Mouse (Mus musculus) mesoderm, embryonic 11.5 days (tissue): ENCODE data around the gene Auts2.

Source experiments
- DNase-seq: peaks from one replicate; pipeline ENCODE4 v3.0.0-alpha.2; 2012; ENCODE audit warnings: low read depth, low spot score

Gene Auts2

GRCm38 (mm10) chr5:131919983-131920777 is 623.0 kb downstream of the Auts2 start:
- no peak for DNase-seq

GRCm38 (mm10) chr5:131916791-131917403 is 626.2 kb downstream of the Auts2 start:
- no peak for DNase-seq

GRCm38 (mm10) chr5:131913562-131913961 is 629.6 kb downstream of the Auts2 start:
- no peak for DNase-seq

- DNase-seq: no peak
Observed at GRCm38 (mm10) chr5:131912983-131913382, 630.2 kb downstream of the Auts2 start.

DNA sequence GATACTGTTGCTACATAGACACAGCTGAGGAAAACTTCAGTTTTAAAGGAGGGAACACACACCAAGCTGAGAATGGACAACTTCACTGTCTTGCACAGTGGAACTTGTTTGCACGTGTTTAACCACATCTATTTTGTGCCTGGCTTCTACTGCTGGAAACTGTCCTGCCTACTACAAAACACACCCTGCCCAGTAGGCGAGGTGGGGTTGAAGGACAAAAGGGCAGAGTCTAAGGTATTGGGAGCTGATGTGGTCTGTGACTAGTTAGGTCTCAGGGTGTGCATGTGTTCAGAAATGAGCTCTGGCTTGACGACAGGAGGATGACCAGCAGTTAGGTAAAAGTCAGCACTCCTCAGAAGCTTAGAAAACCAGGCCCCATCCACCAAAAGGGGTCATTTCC is 636.8 kb downstream of the Auts2 start:
- no peak for DNase-seq

DNA sequence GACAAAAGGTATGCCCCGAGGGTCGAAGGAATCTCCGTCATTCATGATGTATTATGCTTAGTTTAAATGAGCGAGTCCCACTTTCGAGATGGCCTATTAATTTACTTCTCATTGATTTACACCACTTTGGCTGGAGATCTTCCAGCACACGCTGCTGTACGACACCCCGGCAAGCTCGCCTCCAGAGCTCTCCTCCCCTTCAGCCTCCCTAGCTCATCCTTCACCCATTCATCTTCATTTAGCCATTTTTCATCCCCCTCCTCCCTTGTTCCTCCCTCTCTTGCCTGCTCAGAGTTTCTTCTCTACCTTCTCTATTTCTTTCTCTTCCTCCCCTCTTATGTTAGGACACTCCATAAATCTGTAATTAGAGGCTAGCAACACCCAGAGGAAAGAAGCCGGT is 638.7 kb downstream of the Auts2 start:
- peak; percentile 23 for DNase-seq

DNA sequence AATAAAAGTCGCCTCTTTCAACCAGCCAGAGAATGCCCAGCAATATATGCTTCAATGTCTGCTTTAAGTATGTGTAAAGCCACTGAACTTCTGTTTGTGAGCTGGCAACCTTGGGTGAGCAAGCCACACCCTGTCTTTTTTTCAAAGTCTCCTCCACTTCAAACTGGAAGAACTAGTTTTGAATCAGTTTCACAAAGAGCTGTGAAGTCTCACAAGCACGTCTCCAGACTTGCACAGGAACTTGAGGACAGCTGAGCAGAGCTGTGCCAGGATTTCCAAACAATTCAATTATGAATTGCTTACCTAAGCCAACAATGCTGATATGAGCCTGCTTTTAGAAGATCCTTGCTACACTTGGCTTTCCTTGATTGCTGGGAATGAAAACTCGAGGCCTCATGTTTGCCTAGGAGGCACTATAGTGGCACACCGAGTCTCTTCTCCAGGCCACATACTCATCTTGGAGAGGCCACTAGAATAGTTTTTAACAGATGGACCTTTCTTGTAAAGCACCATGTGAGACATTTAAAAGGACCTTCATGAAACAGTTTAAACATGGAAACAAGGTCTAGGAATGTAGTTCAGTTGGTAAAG is 645.0 kb downstream of the Auts2 start:
- no peak for DNase-seq

DNA sequence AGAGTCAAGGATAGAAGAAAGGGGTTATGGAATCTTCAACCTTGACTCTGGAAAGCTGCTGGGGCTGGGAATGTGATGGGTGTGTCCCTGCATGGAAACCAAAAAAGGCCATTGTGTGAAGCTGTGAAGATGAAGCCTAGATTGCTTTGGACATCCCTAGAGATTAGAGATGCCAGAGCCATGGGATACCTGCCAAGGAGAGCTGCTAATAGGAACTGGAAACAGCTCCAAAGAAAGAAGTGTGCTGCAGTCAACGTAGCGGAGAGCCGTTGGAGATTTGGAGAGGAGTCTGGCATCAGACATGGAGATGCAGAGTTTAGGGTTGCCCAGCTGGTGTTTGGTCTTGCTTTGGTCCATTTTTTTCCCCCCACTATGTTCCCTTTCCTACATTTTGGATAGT is 656.5 kb downstream of the Auts2 start:
- DNase-seq: no peak

DNA sequence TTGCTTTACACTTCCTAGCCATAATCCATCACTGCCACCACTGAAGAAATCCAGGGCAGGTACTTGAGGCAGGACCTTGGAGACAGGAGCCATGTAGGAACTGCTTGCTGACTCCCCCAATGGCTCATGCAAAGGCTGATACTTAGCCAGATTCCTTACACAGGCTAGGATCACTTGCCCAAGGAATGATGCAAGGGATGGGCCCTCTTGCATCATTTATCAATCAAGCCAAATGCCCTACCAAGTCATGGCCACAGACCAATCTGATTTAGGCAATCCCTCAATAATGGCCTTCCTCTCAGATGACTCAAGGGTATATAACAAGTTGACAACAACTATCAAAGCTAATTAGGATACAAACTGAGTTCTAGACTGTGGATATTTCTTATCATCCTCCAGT is 666.6 kb downstream of the Auts2 start:
- no peak for DNase-seq

DNA sequence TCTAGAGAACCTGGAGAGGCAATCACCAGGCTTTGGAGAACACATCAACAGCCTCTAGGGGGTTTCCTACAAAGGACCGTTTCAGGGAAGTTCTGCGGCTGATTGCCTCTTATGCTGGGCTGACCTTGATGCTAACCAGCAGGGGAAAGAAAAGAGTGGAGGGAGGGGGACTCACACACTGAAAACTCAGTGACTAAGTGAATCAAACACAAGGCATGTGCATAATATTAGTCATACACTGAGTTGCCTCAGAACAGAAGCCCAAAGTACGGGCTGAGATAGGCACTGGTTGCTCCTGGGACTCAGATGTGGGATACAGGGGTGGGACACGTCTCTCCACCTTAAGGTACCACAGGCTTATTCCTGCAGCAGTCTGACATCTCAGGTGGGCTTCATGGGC is 667.2 kb downstream of the Auts2 start:
- DNase-seq: no peak

DNA sequence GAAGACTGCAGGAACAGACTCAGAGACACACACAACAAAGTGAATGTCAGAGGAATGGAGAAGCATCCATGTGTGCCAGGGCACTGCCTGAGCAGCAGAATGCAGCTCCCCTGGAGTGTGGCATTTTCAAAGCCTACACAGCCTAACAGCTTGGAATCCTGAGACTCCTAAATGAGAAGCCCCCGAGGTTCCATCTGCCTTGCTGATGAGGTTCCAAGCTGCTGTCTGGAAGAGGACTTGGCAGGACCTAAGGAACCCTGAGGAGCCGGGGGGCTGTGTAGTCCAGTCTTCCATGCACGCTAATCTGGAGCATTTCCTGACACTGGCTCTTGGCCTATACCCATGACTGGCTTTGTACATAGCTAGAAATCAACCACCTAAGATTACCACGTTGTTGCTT is 670.0 kb downstream of the Auts2 start:
- DNase-seq: no peak

DNA sequence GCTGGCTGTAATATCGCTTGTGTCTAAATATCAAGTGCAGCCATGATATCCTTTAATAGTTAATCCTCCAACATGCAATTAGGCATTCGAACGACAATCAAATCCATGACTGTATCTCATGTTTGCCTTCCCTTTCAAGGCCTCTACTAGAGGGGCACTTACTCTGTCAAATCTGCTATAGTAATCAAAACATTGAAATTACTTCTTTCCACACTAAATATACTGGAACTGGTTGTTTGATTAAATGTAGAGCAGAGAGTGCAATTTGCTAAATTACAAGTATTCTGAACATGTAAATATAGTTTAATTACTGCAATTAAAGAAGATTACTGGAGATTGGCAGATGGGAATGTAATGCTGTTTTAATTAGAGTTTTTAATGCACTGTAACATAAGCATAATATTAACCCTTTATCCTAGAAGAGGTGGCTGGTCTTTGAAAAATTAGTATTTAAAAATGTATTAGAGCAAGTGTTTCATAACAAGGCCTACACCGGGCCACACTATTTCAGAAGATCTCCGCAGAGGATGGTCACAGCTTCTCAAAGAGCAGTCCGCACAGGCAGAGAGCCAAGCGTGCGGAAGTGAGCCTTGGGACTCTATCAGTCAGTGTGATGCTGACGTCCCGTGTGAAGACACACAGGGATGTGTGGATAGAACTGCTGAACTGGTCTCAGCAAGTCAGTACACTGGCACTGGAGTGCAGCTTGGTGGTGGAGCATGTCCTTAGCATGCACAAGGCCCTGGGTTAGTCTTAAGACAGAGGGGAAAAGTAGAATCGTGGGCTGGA is 673.2 kb downstream of the Auts2 start:
- no peak for DNase-seq

- DNase-seq: no peak
Observed at GRCm38 (mm10) chr5:131865200-131865599, 677.9 kb downstream of the Auts2 start.

DNA sequence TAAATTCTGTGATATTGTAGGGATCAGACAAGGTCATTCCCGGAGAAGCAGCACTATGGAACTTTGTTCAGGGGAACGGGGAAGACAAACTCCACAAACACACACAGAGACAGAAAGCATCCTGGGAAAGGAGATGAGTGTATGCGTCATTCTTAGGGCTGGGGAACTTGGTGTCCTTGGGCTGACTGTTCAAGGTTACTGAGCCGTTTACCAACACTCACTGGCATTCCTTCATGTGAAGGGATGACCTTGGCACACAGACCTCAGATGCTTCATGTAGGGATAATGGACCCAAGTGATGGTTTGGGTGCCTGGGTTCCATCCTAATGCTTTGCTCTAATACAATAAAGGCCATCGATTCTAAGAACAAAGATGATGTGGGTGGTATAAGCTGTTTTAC is 685.2 kb downstream of the Auts2 start:
- no peak for DNase-seq

DNA sequence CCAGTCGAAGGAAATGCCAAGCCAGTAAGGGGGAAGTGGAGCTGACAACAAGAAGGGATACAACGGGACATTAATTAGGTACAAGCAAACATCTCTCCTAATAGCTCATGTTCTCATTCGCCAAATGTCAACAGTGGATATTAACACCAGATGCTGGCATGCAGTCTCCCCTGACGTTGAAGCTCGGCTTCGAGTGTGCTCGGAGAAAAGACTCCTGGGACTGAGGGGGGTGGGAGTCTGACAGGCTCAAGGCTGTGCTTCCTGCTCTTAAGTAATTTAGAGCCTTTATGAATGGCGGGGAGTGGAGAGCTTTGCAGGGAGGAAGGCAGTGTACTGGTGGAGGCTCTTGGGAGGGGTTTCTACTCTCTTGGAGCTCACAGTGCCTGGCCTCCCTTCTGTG is 687.8 kb downstream of the Auts2 start:
- peak; percentile 81 for DNase-seq

DNA sequence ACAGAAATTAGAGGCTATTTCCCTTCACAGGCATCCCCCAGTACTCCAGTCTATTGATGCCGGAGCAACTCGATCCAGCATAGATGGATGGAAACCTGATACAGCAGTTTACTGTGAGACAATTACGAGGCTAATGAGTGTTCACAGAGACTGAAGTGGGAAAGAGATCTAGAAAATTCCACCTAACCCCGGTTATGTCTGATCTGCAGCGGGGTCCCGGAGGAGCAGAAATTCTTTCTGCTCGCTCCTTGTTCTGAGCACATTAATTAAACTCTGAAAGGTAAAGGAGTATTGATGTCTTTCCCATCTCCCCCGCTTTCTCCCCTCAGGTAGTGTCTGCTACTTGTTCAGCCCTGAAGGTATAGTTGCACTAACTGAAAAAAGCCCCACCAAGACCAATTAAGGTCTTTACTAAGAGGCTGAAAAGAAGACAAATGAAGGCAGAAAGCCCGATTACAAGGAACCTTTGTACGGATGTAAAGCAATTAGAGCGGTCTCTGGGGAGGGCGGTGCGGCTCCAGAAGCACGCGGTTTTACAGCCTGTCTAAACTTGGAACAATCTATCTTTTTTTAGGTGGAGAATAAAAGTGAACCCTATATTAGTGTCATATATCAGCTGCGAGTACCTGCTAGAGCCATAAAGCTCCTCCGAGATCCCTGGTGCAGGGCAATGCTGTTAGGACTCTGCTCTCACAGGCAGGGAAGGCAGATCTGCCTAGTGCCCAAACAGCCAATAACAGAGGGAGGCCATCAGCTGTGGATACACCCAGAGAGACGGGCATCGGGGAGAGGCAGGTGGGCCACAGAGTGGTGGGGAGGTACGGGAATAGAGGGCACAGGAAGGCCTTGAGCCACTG is 691.3 kb downstream of the Auts2 start:
- peak; percentile 74 for DNase-seq

GRCm38 (mm10) chr5:131850632-131851335 is 692.4 kb downstream of the Auts2 start:
- no peak for DNase-seq

DNA sequence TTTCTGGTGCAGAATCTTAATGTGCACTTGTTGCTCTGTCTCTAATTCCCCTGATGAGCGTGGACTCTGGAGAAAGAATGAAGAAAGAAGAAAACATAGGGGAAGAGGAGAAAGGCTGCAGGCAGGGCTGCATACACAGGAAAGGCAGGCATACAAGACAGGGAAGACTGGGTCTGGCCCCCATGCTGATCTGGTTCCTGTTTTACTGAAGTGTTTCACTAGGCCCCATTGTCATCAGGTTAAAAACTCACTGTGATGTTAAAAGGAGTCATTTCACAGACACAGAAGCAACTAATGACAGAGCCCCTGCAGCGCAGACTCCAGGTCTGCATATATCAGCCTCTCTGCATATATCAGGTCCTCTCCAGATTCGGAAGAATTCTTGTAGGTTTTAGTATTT is 693.5 kb downstream of the Auts2 start:
- DNase-seq: no peak

- no peak for DNase-seq
Observed at GRCm38 (mm10) chr5:131844519-131844800, 698.7 kb downstream of the Auts2 start.

DNA sequence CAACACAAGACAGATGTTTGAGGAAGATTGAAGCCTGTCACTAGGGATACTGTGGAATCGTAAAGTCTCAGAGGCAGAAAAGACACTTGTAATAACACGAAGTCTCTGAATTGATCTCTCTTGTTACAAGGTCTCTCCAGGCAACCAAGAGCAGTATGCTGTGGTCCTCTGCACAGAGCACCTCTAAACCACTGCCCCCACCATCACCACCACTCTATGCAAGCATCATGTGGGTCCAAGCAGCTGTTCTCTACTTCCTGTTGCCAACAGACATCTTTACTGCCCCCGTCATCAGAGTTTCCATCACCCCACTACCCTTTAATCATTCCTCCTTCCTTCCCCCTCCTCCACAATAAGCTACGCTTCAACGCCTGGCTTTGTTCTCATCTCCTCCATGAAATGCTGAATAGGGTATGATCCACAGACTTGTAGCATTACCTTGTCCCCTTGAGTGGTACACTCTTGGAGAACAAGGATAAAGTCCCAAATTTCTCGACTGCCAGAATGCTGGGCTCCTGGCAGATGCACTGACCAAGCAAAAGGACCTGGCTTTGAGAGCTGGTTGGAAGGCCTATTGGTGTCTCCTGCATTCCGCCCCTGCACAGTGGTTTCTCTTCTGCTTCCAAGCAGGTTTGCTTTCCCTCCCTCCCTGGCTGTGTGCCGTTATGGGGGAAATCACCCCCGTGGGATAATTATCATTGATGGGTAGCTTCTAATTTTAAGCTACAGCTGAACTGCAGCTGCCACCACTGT is 699.2 kb downstream of the Auts2 start:
- DNase-seq: no peak
